Mouse (Mus musculus): ENCODE measurements around the gene Kcnk3. TPM values are rescaled to one million over a fixed set of nuclear protein-coding genes. Genes with fewer than 3 reads are reported as not detected.

Kcnk3 gene
- polyA plus RNA-seq, 1 experiment from 2014 or later, result 2.1 TPM

DNA sequence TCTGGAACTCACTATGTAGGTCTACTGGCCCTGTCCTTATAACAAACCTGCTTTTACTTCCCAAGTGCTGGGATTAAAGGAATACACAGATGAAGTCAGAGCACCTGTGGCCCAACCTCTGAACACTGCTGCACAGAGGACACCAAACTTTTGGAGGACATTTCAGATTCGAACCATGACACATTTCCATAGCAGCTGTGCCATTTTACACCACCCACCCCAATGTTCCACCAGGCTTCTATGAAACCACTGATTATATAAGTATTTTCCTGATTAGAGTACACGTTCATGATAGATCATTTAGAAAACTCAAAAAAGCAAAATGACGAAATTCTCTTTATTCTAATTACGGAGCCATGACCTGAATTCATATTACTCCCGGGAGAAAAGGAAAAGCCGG is 78.0 kb downstream of the Kcnk3 start:
- Histone ChIP-seq H3K4me1 (ENCODE audit: control insufficient read depth, insufficient read depth, low read length) (peaks cover 18% of the 10 kb centered on the region), H3K27ac (ENCODE audit: low read depth, low read length) (peak overlapping the region; percentile 66; the same call in 1 of the 2 replicates), H3K27me3 (ENCODE audit: control insufficient read depth, insufficient read depth, low read length) (no peaks in the 10 kb centered on the region), H3K9me3 (ENCODE audit: control insufficient read depth, low read length) (no peaks in the 10 kb centered on the region; the same call in 1 of the 2 replicates), H3K9ac (ENCODE audit: low read depth, low read length) (peak overlapping the region; percentile 56; the same call in 1 of the 2 replicates), H3K4me3 (ENCODE audit: low read length) (peak overlapping the region; percentile 70), H3K4me2 (replicated peaks; ENCODE audit: low read depth, low read length) (peak overlapping the region; percentile 53), H3K36me3 (ENCODE audit: control insufficient read depth, insufficient read depth, low read length) (peaks cover 22% of the 10 kb centered on the region)
- 61% methylated on average over 6 of the region's 6 CpGs for WGBS
- ATAC-seq (ENCODE audit: low FRiP score, low TSS enrichment), result no peak

GRCm38 (mm10) chr5:30666391-30667195 is 78.6 kb downstream of the Kcnk3 start, which contains the start of gene Cenpa:
Gene Cenpa (plus strand): TSS chr5:30666777.
- H3K27me3 ChIP-seq (ENCODE audit: control insufficient read depth, insufficient read depth, low read length), result no peaks in the 10 kb centered on the region
- H3K4me2 ChIP-seq (replicated peaks; ENCODE audit: low read depth, low read length), result peak within 1 kb of the TSS; percentile 63
- peak within 1 kb of the TSS; percentile 78 for H3K9ac ChIP-seq (ENCODE audit: low read depth, low read length)
- whole genome bisulfite sequencing, result under 1% methylated on average over 40 of the region's 40 CpGs
- peaks cover 28% of the 10 kb centered on the region for H3K36me3 ChIP-seq (ENCODE audit: control insufficient read depth, insufficient read depth, low read length)
- peak within 1 kb of the TSS; percentile 79; the same call in 1 of the 2 replicates for H3K27ac ChIP-seq (ENCODE audit: low read depth, low read length)
- peak within 1 kb of the TSS; percentile 70 for H3K4me3 ChIP-seq (ENCODE audit: low read length)
- no peaks in the 10 kb centered on the region for H3K9me3 ChIP-seq (ENCODE audit: control insufficient read depth, low read length)
- H3K4me1 ChIP-seq (ENCODE audit: control insufficient read depth, insufficient read depth, low read length), result peaks cover 18% of the 10 kb centered on the region
- peak; percentile 94 for ATAC-seq (ENCODE audit: low FRiP score, low TSS enrichment)

- no peak for ATAC-seq (ENCODE audit: low FRiP score, low TSS enrichment)
- H3K27me3 ChIP-seq (ENCODE audit: control insufficient read depth, insufficient read depth, low read length), result no peaks in the 10 kb centered on the region
- H3K4me3 ChIP-seq (ENCODE audit: low read length), result peak overlapping the region; percentile 70
- H3K4me1 ChIP-seq (ENCODE audit: control insufficient read depth, insufficient read depth, low read length), result peaks cover 18% of the 10 kb centered on the region
- H3K9ac ChIP-seq (ENCODE audit: low read depth, low read length), result peak overlapping the region; percentile 78
- H3K27ac ChIP-seq (ENCODE audit: low read depth, low read length), result peak overlapping the region; percentile 79; the same call in 1 of the 2 replicates
- H3K36me3 ChIP-seq (ENCODE audit: control insufficient read depth, insufficient read depth, low read length), result peaks cover 34% of the 10 kb centered on the region
- WGBS, result 0% methylated on average over 13 of the region's 13 CpGs
- H3K9me3 ChIP-seq (ENCODE audit: control insufficient read depth, low read length), result no peaks in the 10 kb centered on the region
- peak overlapping the region; percentile 63 for H3K4me2 ChIP-seq (replicated peaks; ENCODE audit: low read depth, low read length)
These were observed 79.2 kb downstream of the Kcnk3 start for GRCm38 (mm10) chr5:30667215-30667614.

DNA sequence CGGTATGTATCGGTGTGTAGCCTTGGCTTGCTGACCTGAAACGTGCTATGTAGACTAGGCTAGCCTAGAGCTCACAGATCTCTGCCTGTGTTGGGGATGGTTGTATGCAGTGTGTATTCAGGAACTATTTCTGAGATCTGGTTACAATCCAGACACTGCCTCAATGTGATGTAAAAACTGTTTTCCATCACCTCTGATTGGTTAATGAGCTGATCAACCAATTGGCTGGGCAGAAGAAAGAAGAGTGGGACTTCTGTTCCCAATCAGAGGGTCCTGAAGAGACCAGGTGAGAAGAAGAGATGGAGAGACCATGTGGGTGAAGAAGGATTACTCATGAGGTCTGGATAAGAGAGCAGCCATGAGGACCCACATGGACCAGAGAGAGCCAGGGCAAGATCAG is 79.7 kb downstream of the Kcnk3 start:
- 2% methylated on average over 3 of the region's 3 CpGs for WGBS
- Histone ChIP-seq H3K4me2 (replicated peaks; ENCODE audit: low read depth, low read length) (peak overlapping the region; percentile 63), H3K4me1 (ENCODE audit: control insufficient read depth, insufficient read depth, low read length) (peaks cover 18% of the 10 kb centered on the region), H3K36me3 (ENCODE audit: control insufficient read depth, insufficient read depth, low read length) (peaks cover 39% of the 10 kb centered on the region), H3K4me3 (ENCODE audit: low read length) (peak overlapping the region; percentile 70), H3K27ac (ENCODE audit: low read depth, low read length) (no peak overlapping the region), H3K27me3 (ENCODE audit: control insufficient read depth, insufficient read depth, low read length) (no peaks in the 10 kb centered on the region), H3K9ac (ENCODE audit: low read depth, low read length) (peak overlapping the region; percentile 78), H3K9me3 (ENCODE audit: control insufficient read depth, low read length) (no peaks in the 10 kb centered on the region)
- ATAC-seq (ENCODE audit: low FRiP score, low TSS enrichment), result no peak

- Histone ChIP-seq H3K9ac (ENCODE audit: low read depth, low read length) (no peak overlapping the region), H3K36me3 (ENCODE audit: control insufficient read depth, insufficient read depth, low read length) (peaks cover 51% of the 10 kb centered on the region), H3K4me1 (ENCODE audit: control insufficient read depth, insufficient read depth, low read length) (peaks cover 18% of the 10 kb centered on the region), H3K4me2 (replicated peaks; ENCODE audit: low read depth, low read length) (peak overlapping the region; percentile 63; the same call in 1 of the 2 replicates), H3K27ac (ENCODE audit: low read depth, low read length) (no peak overlapping the region), H3K27me3 (ENCODE audit: control insufficient read depth, insufficient read depth, low read length) (no peaks in the 10 kb centered on the region), H3K4me3 (ENCODE audit: low read length) (peak overlapping the region; percentile 70; the same call in 1 of the 2 replicates), H3K9me3 (ENCODE audit: control insufficient read depth, low read length) (no peaks in the 10 kb centered on the region)
- ATAC-seq (ENCODE audit: low FRiP score, low TSS enrichment), result no peak
- 89% methylated on average over 9 of the region's 9 CpGs for WGBS
These were observed 80.9 kb downstream of the Kcnk3 start for GRCm38 (mm10) chr5:30668637-30669495.

DNA sequence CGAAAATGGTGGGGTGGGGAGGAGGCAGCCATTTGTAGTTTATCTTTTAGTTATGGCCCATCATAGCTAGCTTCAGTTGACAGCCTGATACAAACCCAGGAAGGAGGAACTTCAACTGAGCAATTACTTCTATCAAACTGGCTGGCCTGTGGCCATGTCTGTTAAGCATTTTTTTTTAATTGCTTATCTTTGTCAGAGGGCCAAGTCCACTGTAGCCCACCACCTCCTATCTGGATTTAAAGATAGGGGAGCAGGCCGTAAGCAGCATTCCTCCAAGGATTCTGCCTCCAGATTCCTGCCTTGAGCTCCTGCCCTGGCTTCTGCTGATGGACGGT is 81.5 kb downstream of the Kcnk3 start:
- H3K27me3 ChIP-seq (ENCODE audit: control insufficient read depth, insufficient read depth, low read length), result no peaks in the 10 kb centered on the region
- peaks cover 18% of the 10 kb centered on the region for H3K4me1 ChIP-seq (ENCODE audit: control insufficient read depth, insufficient read depth, low read length)
- no peak overlapping the region for H3K4me3 ChIP-seq (ENCODE audit: low read length)
- H3K9me3 ChIP-seq (ENCODE audit: control insufficient read depth, low read length), result no peaks in the 10 kb centered on the region
- no peak overlapping the region for H3K9ac ChIP-seq (ENCODE audit: low read depth, low read length)
- WGBS, result 92% methylated on average over 3 of the region's 3 CpGs
- peaks cover 56% of the 10 kb centered on the region for H3K36me3 ChIP-seq (ENCODE audit: control insufficient read depth, insufficient read depth, low read length)
- H3K27ac ChIP-seq (ENCODE audit: low read depth, low read length), result no peak overlapping the region
- no peak overlapping the region for H3K4me2 ChIP-seq (replicated peaks; ENCODE audit: low read depth, low read length)
- no peak for ATAC-seq (ENCODE audit: low FRiP score, low TSS enrichment)

- H3K4me2 ChIP-seq (replicated peaks; ENCODE audit: low read depth, low read length), result no peak overlapping the region
- WGBS, result 93% methylated on average over 7 of the region's 7 CpGs
These were observed 82.1 kb downstream of the Kcnk3 start for GRCm38 (mm10) chr5:30670091-30670490.

GRCm38 (mm10) chr5:30674001-30674400 is 86.0 kb downstream of the Kcnk3 start:
- Histone ChIP-seq H3K4me3 (ENCODE audit: low read length) (no peak overlapping the region), H3K4me1 (ENCODE audit: control insufficient read depth, insufficient read depth, low read length) (peaks cover 4% of the 10 kb centered on the region; the same call in 1 of the 2 replicates), H3K9me3 (ENCODE audit: control insufficient read depth, low read length) (no peaks in the 10 kb centered on the region), H3K27me3 (ENCODE audit: control insufficient read depth, insufficient read depth, low read length) (no peaks in the 10 kb centered on the region), H3K27ac (ENCODE audit: low read depth, low read length) (no peak overlapping the region), H3K36me3 (ENCODE audit: control insufficient read depth, insufficient read depth, low read length) (peaks cover 72% of the 10 kb centered on the region), H3K4me2 (replicated peaks; ENCODE audit: low read depth, low read length) (no peak overlapping the region), H3K9ac (ENCODE audit: low read depth, low read length) (no peak overlapping the region)
- WGBS, result 72% methylated on average over 7 of the region's 7 CpGs
- no peak for ATAC-seq (ENCODE audit: low FRiP score, low TSS enrichment)

More at GRCm38 (mm10) chr5:30670091-30670490, 82.1 kb downstream of the Kcnk3 start:
- ATAC-seq (ENCODE audit: low FRiP score, low TSS enrichment), result no peak
- H3K4me3 ChIP-seq (ENCODE audit: low read length), result no peak overlapping the region
- no peak overlapping the region for H3K27ac ChIP-seq (ENCODE audit: low read depth, low read length)
- H3K9me3 ChIP-seq (ENCODE audit: control insufficient read depth, low read length), result no peaks in the 10 kb centered on the region
- no peaks in the 10 kb centered on the region for H3K27me3 ChIP-seq (ENCODE audit: control insufficient read depth, insufficient read depth, low read length)
- peaks cover 18% of the 10 kb centered on the region for H3K4me1 ChIP-seq (ENCODE audit: control insufficient read depth, insufficient read depth, low read length)
- no peak overlapping the region for H3K9ac ChIP-seq (ENCODE audit: low read depth, low read length)
- peaks cover 61% of the 10 kb centered on the region for H3K36me3 ChIP-seq (ENCODE audit: control insufficient read depth, insufficient read depth, low read length)

Measured in kidney, embryonic 14.5 days (tissue).